30 mouse cellular contexts compared by ENCODE assay signal in genomic region chr11:24630403-24630900, GRCm38 (mm10).
DNase-seq lines count a peak whose midpoint lies in the region; ATAC-seq lines count a peak whose summit lies in the region.
"Had no signal": no experiment of that assay in that cellular context is flagged by ENCODE, and none has a peak within 500 bp of the region (broad histone marks: within the 10 kb centered on the region; RNA-seq: fewer than 3 reads in every experiment).

No protein-coding gene starts in this region.

- no peak overlapping the region for H3K4me3 ChIP-seq in intestine, embryonic 14.5 days (ENCODE audit: low read depth, low read length)
- H3K4me3 ChIP-seq in intestine, embryonic 16.5 days (ENCODE audit: low read length): no peak overlapping the region
- H3K4me3 ChIP-seq in forebrain, embryonic 16.5 days (replicated peaks; ENCODE audit: low read length): no peak overlapping the region
- H3K4me3 ChIP-seq in midbrain, embryonic 11.5 days (ENCODE audit: low read depth, low read length): no peak overlapping the region
- H3K4me3 ChIP-seq: embryonic facial prominence, embryonic 12.5 days; heart, embryonic 10.5 days; heart, embryonic 15.5 days; intestine, embryonic 15.5 days; layer of hippocampus, adult 2 months; left cerebral cortex, adult 2 months; liver, embryonic 12.5 days; megakaryocyte, embryonic 14.5 days; midbrain, embryonic 13.5 days; neural tube, embryonic 13.5 days had no signal

- DNase-seq in intestine, embryonic 14.5 days (ENCODE audit: low spot score): peak; percentile 29
- peak; percentile 40 for DNase-seq in ZHBTc4 (ENCODE audit: low read depth, low spot score)
- DNase-seq in urinary bladder, postnatal 14 days (ENCODE audit: low spot score): no peak
- no peak for DNase-seq in midbrain, embryonic 11.5 days (ENCODE audit: low spot score, missing footprints)
- DNase-seq in cerebellum, adult 9-11 months: no peak
- DNase-seq: adrenal gland, adult 8-10 months; cerebellum, adult 9-10 months; embryo, embryonic 11 days; gastrocnemius, postnatal 25 days; heart, adult 11 months; kidney, postnatal 25 days; liver, postnatal 0 days; lung, postnatal 4 days; right cerebral cortex, postnatal 4 days; thymus, adult 2 months; thymus, postnatal 36 days had no signal

- H3K27me3 ChIP-seq in intestine, embryonic 14.5 days (replicated peaks; ENCODE audit: control insufficient read depth, insufficient read depth, low read length): no peaks in the 10 kb centered on the region
- no peaks in the 10 kb centered on the region for H3K27me3 ChIP-seq in intestine, embryonic 16.5 days (replicated peaks; ENCODE audit: control insufficient read depth, insufficient read depth, low read length)
- no peaks in the 10 kb centered on the region for H3K27me3 ChIP-seq in forebrain, embryonic 16.5 days (replicated peaks; ENCODE audit: control insufficient read depth, insufficient read depth, low read length)
- no peaks in the 10 kb centered on the region for H3K27me3 ChIP-seq in midbrain, embryonic 11.5 days (ENCODE audit: control insufficient read depth, insufficient read depth, low read length)
- H3K27me3 ChIP-seq: embryonic facial prominence, embryonic 12.5 days; heart, embryonic 15.5 days; intestine, embryonic 15.5 days; liver, embryonic 12.5 days; megakaryocyte, embryonic 14.5 days; midbrain, embryonic 13.5 days; neural tube, embryonic 13.5 days had no signal

- no peak overlapping the region for H3K9ac ChIP-seq in intestine, embryonic 14.5 days (ENCODE audit: low read length)
- no peak overlapping the region for H3K9ac ChIP-seq in intestine, embryonic 16.5 days (ENCODE audit: low read depth, low read length)
- no peak overlapping the region for H3K9ac ChIP-seq in forebrain, embryonic 16.5 days (replicated peaks; ENCODE audit: low read depth, low read length)
- H3K9ac ChIP-seq in midbrain, embryonic 11.5 days (ENCODE audit: low read length): no peak overlapping the region
- H3K9ac ChIP-seq: embryonic facial prominence, embryonic 12.5 days; heart, embryonic 15.5 days; intestine, embryonic 15.5 days; liver, embryonic 12.5 days; liver, postnatal 0 days; midbrain, embryonic 13.5 days; neural tube, embryonic 13.5 days had no signal

- H3K9me3 ChIP-seq in intestine, embryonic 14.5 days (ENCODE audit: control insufficient read depth, low read length): no peaks in the 10 kb centered on the region
- no peaks in the 10 kb centered on the region for H3K9me3 ChIP-seq in intestine, embryonic 16.5 days (ENCODE audit: control insufficient read depth, low read length)
- H3K9me3 ChIP-seq in forebrain, embryonic 16.5 days (ENCODE audit: control insufficient read depth, low read length): no peaks in the 10 kb centered on the region
- H3K9me3 ChIP-seq in midbrain, embryonic 11.5 days (ENCODE audit: control insufficient read depth, low read length): no peaks in the 10 kb centered on the region
- H3K9me3 ChIP-seq: embryonic facial prominence, embryonic 12.5 days; heart, embryonic 10.5 days; heart, embryonic 15.5 days; intestine, embryonic 15.5 days; liver, embryonic 12.5 days; megakaryocyte, embryonic 14.5 days; midbrain, embryonic 13.5 days; neural tube, embryonic 13.5 days had no signal

- 64% methylated on average over 1 of the region's 1 CpGs for WGBS in intestine, embryonic 14.5 days
- 58% methylated on average over 1 of the region's 1 CpGs for WGBS in intestine, embryonic 16.5 days
- 12% methylated on average over 1 of the region's 1 CpGs for WGBS in forebrain, embryonic 16.5 days
- 45% methylated on average over 1 of the region's 1 CpGs for WGBS in midbrain, embryonic 11.5 days

- H3K4me2 ChIP-seq in intestine, embryonic 14.5 days (ENCODE audit: low read length): no peak overlapping the region
- no peak overlapping the region for H3K4me2 ChIP-seq in intestine, embryonic 16.5 days (ENCODE audit: low read depth, low read length)
- H3K4me2 ChIP-seq in forebrain, embryonic 16.5 days (ENCODE audit: low read length): no peak overlapping the region
- H3K4me2 ChIP-seq in midbrain, embryonic 11.5 days: no peak overlapping the region
- H3K4me2 ChIP-seq: embryonic facial prominence, embryonic 12.5 days; heart, embryonic 15.5 days; intestine, embryonic 15.5 days; liver, embryonic 12.5 days; midbrain, embryonic 13.5 days; neural tube, embryonic 13.5 days had no signal

- H3K4me1 ChIP-seq in intestine, embryonic 14.5 days (replicated peaks; ENCODE audit: control insufficient read depth, insufficient read depth, low read length): no peaks in the 10 kb centered on the region
- H3K4me1 ChIP-seq in intestine, embryonic 16.5 days (ENCODE audit: control insufficient read depth, insufficient read depth, low read length): no peaks in the 10 kb centered on the region
- H3K4me1 ChIP-seq in forebrain, embryonic 16.5 days (replicated peaks; ENCODE audit: control insufficient read depth, insufficient read depth, low read length): peaks cover 12% of the 10 kb centered on the region
- no peaks in the 10 kb centered on the region; the same call in 1 of the 2 replicates for H3K4me1 ChIP-seq in midbrain, embryonic 11.5 days (ENCODE audit: control insufficient read depth, insufficient read depth, low read length)
- H3K4me1 ChIP-seq: embryonic facial prominence, embryonic 12.5 days; heart, embryonic 10.5 days; heart, embryonic 15.5 days; intestine, embryonic 15.5 days; liver, embryonic 12.5 days; megakaryocyte, embryonic 14.5 days; neural tube, embryonic 13.5 days had no signal

- no peak overlapping the region for H3K27ac ChIP-seq in intestine, embryonic 14.5 days (ENCODE audit: low read depth)
- no peak overlapping the region for H3K27ac ChIP-seq in intestine, embryonic 16.5 days (ENCODE audit: low read length)
- peak overlapping the region; percentile 61 for H3K27ac ChIP-seq in forebrain, embryonic 16.5 days (ENCODE audit: low read length)
- H3K27ac ChIP-seq in midbrain, embryonic 11.5 days (ENCODE audit: low read depth, low read length): no peak overlapping the region
- H3K27ac ChIP-seq: embryonic facial prominence, embryonic 12.5 days; heart, embryonic 10.5 days; heart, embryonic 15.5 days; intestine, embryonic 15.5 days; layer of hippocampus, adult 2 months; left cerebral cortex, adult 2 months; liver, embryonic 12.5 days; midbrain, embryonic 13.5 days; neural tube, embryonic 13.5 days had no signal

- H3K36me3 ChIP-seq in intestine, embryonic 14.5 days (ENCODE audit: control insufficient read depth, insufficient read depth, low read length): no peaks in the 10 kb centered on the region
- no peaks in the 10 kb centered on the region for H3K36me3 ChIP-seq in intestine, embryonic 16.5 days (ENCODE audit: control insufficient read depth, insufficient read depth, low read length)
- no peaks in the 10 kb centered on the region for H3K36me3 ChIP-seq in forebrain, embryonic 16.5 days (ENCODE audit: control insufficient read depth, insufficient read depth)
- H3K36me3 ChIP-seq in midbrain, embryonic 11.5 days (ENCODE audit: control insufficient read depth, insufficient read depth, low read length): no peaks in the 10 kb centered on the region
- H3K36me3 ChIP-seq: embryonic facial prominence, embryonic 12.5 days; heart, embryonic 10.5 days; heart, embryonic 15.5 days; intestine, embryonic 15.5 days; liver, embryonic 12.5 days; midbrain, embryonic 13.5 days; neural tube, embryonic 13.5 days had no signal

- no peak for ATAC-seq in intestine, embryonic 14.5 days (replicated peaks; ENCODE audit: low FRiP score, low TSS enrichment, low read depth)
- no peak for ATAC-seq in intestine, embryonic 16.5 days
- ATAC-seq in forebrain, embryonic 16.5 days: no peak
- ATAC-seq in midbrain, embryonic 11.5 days (ENCODE audit: low FRiP score): no peak
- ATAC-seq: hindbrain, embryonic 16.5 days; intestine, embryonic 15.5 days; liver, embryonic 12.5 days; liver, postnatal 0 days; lung, postnatal 0 days; midbrain, embryonic 13.5 days had no signal

Comparison
In these comparisons a context has a peak if more than half of its experiments do, and no peak if none do; other contexts are left out.
1. DNase-seq: peak in intestine, embryonic 14.5 days (single experiment) and ZHBTc4 (single experiment); none in urinary bladder, postnatal 14 days (single experiment), midbrain, embryonic 11.5 days (single experiment) and cerebellum, adult 9-11 months (single experiment).